Mouse (Mus musculus): Measurements from ENCODE around the gene Cux1.

DNA sequence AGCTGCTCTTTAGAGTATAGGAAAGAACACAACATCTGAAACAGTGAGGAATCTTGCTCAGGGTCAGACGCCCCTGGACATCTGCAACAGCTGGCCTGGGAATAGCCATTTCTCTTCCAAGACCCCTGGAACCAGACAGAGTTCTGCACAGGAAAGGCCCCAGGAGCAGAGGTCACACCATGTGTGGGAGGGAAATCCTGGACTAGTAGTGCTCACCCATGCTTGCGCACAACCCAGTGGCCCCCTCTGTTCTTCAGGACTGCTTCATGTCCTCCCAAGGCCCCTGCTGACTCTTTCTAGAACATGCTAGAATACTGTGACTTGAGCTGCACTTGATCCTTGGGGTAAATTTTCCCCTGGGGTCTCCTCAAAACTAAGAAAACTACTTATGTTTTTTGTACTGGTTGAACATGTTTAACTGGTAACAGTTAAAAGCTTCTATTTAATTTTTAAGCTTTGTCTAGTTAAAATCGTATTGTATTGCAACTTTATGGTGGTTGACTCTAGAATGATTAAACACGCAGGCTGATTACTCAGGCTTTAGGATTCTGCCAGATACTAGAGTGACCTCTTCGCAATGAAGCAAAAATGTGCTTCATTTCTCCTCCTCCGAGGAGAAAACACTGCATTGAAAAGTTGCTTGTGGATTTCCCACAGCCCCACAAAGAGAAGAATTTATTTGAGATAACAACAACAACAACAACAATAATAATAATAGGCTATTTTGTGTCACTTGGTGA is 88.1 kb downstream of the Cux1 start:
- TF ChIP-seq CTCF (IDR thresholded peaks at IDR 0.05; ENCODE audit: borderline replicate concordance, control insufficient read depth, extremely low read depth, insufficient read depth, low read length, poor library complexity), result no peak
- no peak for TF ChIP-seq POLR2A (IDR thresholded peaks at IDR 0.05; ENCODE audit: control insufficient read depth, extremely low read depth, insufficient read depth, low read length, poor library complexity)
